Mouse (Mus musculus) CH12.LX (cell line): ENCODE data around the gene Atp6v1g2.

Experiments
- BHLHE40 ChIP-seq: IDR thresholded peaks from 2 replicates; pipeline ENCODE4 v1.6.1; 2011; ENCODE audit warnings: mild to moderate bottlenecking, low read depth, low read length, improper control_type of control experiment
- CHD2 ChIP-seq: IDR thresholded peaks from 2 replicates; pipeline ENCODE4 v1.6.1; 2011; ENCODE audit warnings: low read length, improper control_type of control experiment
- CTCF ChIP-seq, 2 experiments: IDR thresholded peaks in 1 of 2; conservative IDR thresholded peaks in 1 of 2; 2 replicates each; pipeline ENCODE4 v1.5.1; 2011 to 2012; ENCODE audit warnings: low read depth in 2 of 2, low read length in 2 of 2, improper control_type of control experiment in 1 of 2, inconsistent platforms in 1 of 2, mild to moderate bottlenecking in 1 of 2, moderate library complexity in 1 of 2
- EP300 ChIP-seq: IDR thresholded peaks from 2 replicates; pipeline ENCODE4 v1.6.1; 2011; ENCODE audit warnings: low read length, improper control_type of control experiment
- ETS1 ChIP-seq: conservative IDR thresholded peaks from 2 replicates; pipeline ENCODE4 v1.6.1; 2012; ENCODE audit warnings: low read depth, mild to moderate bottlenecking, inconsistent platforms, low read length, improper control_type of control experiment, moderate library complexity
- KAT2A ChIP-seq: IDR thresholded peaks from 2 replicates; pipeline ENCODE4 v1.6.1; 2012; ENCODE audit warnings: low read length, improper control_type of control experiment, inconsistent platforms; ENCODE audit not compliant: insufficient replicate concordance
- MEF2A ChIP-seq: IDR thresholded peaks from 2 replicates; pipeline ENCODE4 v1.6.1; 2014; ENCODE audit warnings: low read depth, mild to moderate bottlenecking, inconsistent platforms, low read length, improper control_type of control experiment, borderline replicate concordance
- POLR2A ChIP-seq: IDR thresholded peaks from 2 replicates; pipeline ENCODE4 v1.6.1; 2011; ENCODE audit warnings: low read depth, mild to moderate bottlenecking, improper control_type of control experiment, low read length
- POLR2AphosphoS2 ChIP-seq: IDR thresholded peaks from 2 replicates; pipeline ENCODE4 v1.6.1; 2011; ENCODE audit warnings: low read depth, low read length, improper control_type of control experiment
- SMC3 ChIP-seq: IDR thresholded peaks from 2 replicates; pipeline ENCODE4 v1.6.1; 2011; ENCODE audit warnings: low read depth, low read length, improper control_type of control experiment
- USF1 ChIP-seq: IDR thresholded peaks from 2 replicates; pipeline ENCODE4 v1.6.1; 2014; ENCODE audit warnings: low read depth, mild to moderate bottlenecking, inconsistent platforms, low read length, improper control_type of control experiment
- USF2 ChIP-seq: conservative IDR thresholded peaks from 2 replicates; pipeline ENCODE4 v1.6.1; 2011; ENCODE audit warnings: low read depth, low read length, improper control_type of control experiment
- ZKSCAN1 ChIP-seq: IDR thresholded peaks from 2 replicates; pipeline ENCODE4 v1.6.1; 2012; ENCODE audit warnings: low read depth, inconsistent platforms, low read length, improper control_type of control experiment, borderline replicate concordance
- ZMIZ1 ChIP-seq: IDR thresholded peaks from 2 replicates; pipeline ENCODE4 v1.6.1; 2012; ENCODE audit warnings: low read depth, mild to moderate bottlenecking, inconsistent platforms, low read length, improper control_type of control experiment

- peak; percentile 79 for TF ChIP-seq ETS1
- 0 out of 2 replicates have a peak, but pooled peaks have one; percentile 68 for TF ChIP-seq POLR2AphosphoS2
- no peak; the same call in 1 of the 2 replicates for TF ChIP-seq USF1
- TF ChIP-seq CHD2, result peak; percentile 65
- TF ChIP-seq POLR2A, result peak; percentile 84
- TF ChIP-seq CTCF (conservative IDR thresholded peaks at IDR 0.05 in 1 of 2, IDR thresholded peaks at IDR 0.05 in 1 of 2; ENCODE audit: low read depth in 2 of 2, low read length in 2 of 2), result peak; percentile 18 to 80; a peak in 2 of 4 replicates
- peak; percentile 66 for TF ChIP-seq EP300
- peak; percentile 36; the same call in 1 of the 2 replicates for TF ChIP-seq SMC3
- TF ChIP-seq ZKSCAN1, result no peak
- peak; percentile 79 for TF ChIP-seq BHLHE40
- TF ChIP-seq MEF2A, result peak; percentile 88
- 0 out of 2 replicates have a peak, but pooled peaks have one; percentile 55 for TF ChIP-seq KAT2A
- peak; percentile 75 for TF ChIP-seq ZMIZ1
- TF ChIP-seq USF2, result no peak
Measured at GRCm38 (mm10) chr17:35258492-35259478, 25.3 kb downstream of the Atp6v1g2 start.
